Mouse (Mus musculus) embryonic facial prominence, embryonic 12.5 days (tissue): ENCODE measurements around the gene Unc79. TPM values are rescaled to one million over a fixed set of nuclear protein-coding genes. Genes with fewer than 3 reads are reported as not detected.

Source experiments
- ATAC-seq: fragments of 200-750 bp; cut with Nextera tagmentation; 2 replicates; pipeline ENCODE4 v1.8.0; 2017; ENCODE audit not compliant: insufficient number of reproducible peaks, insufficient read depth, low FRiP score, low TSS enrichment
- H3K27ac ChIP-seq: fragments of 300-500 bp; sonication (generic); 2 replicates; pipeline ENCODE4 v1.5.1; 2016; ENCODE audit warnings: mild to moderate bottlenecking
- H3K27me3 ChIP-seq: fragments of 300-500 bp; sonication (generic); 2 replicates; pipeline ENCODE4 v1.6.1; 2016; ENCODE audit warnings: mild to moderate bottlenecking, moderate library complexity
- H3K36me3 ChIP-seq: fragments of 300-500 bp; sonication (generic); 2 replicates; pipeline ENCODE4 v1.6.1; 2016; ENCODE audit warnings: mild to moderate bottlenecking
- H3K4me1 ChIP-seq: fragments of 300-500 bp; sonication (generic); 2 replicates; pipeline ENCODE4 v1.6.1; 2016
- H3K4me2 ChIP-seq: fragments of 300-500 bp; sonication (generic); replicated peaks from 2 replicates; pipeline ENCODE4 v1.6.1; 2016; ENCODE audit warnings: mild to moderate bottlenecking, moderate library complexity
- H3K4me3 ChIP-seq: fragments of 300-500 bp; sonication (generic); 2 replicates; pipeline ENCODE4 v1.5.1; 2016; ENCODE audit warnings: mild to moderate bottlenecking
- H3K9ac ChIP-seq: fragments of 300-500 bp; sonication (generic); 2 replicates; pipeline ENCODE4 v1.6.1; 2016; ENCODE audit warnings: mild to moderate bottlenecking, moderate library complexity
- H3K9me3 ChIP-seq: fragments of 300-500 bp; sonication (generic); 2 replicates; pipeline ENCODE4 v1.6.1; 2016; ENCODE audit warnings: mild to moderate bottlenecking, moderate library complexity
- WGBS: fragments of 180-500 bp; shearing (Covaris S2); methylation state at CpG from one replicate; pipeline ENCODE4 v1.1.7; 2016; 5-methylcytosine and 5-hydroxymethylcytosine counted together
- polyA plus RNA-seq: library from polyadenylated mRNA; unstranded; fragments of >200 nt; fragmentation: Nextera tagmentation; extraction: Ambion mirVana; gene quantifications from 2 replicates; pipeline ENCODE4 v1.2.1, GENCODE M21; 2016

The Unc79 gene
- polyA plus RNA-seq, 1 experiment from 2014 or later = 0.36 TPM

DNA sequence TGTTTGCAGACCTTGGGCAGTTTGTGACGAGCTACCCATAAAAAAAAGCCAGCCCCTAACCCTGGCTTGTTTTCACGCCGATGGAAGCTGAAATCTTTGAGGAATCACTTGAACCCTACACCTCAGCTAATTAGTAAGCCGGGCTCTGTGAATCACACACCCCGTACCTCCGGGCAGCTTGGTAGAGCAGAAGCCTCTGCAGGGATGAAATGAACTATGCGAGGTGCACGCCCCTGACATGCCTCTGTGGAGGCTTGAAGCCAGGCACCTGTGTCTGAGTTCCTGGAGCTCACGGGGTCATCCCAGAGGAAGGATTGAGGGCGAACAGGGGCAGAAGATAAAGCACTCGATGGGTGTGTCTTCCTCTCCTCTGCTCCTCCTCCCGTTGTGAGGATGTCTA, 220.2 kb downstream of the Unc79 start:
- H3K9ac ChIP-seq = no peak overlapping the region
- H3K9me3 ChIP-seq = no peaks in the 10 kb centered on the region
- ATAC-seq = no peak
- no peak overlapping the region for H3K4me3 ChIP-seq
- 77% methylated on average over 12 of the region's 12 CpGs for WGBS
- no peaks in the 10 kb centered on the region for H3K36me3 ChIP-seq
- H3K4me2 ChIP-seq = no peak overlapping the region
- H3K27ac ChIP-seq = no peak overlapping the region
- H3K4me1 ChIP-seq = peaks cover 3% of the 10 kb centered on the region; the same call in 1 of the 2 replicates
- H3K27me3 ChIP-seq = no peaks in the 10 kb centered on the region

DNA sequence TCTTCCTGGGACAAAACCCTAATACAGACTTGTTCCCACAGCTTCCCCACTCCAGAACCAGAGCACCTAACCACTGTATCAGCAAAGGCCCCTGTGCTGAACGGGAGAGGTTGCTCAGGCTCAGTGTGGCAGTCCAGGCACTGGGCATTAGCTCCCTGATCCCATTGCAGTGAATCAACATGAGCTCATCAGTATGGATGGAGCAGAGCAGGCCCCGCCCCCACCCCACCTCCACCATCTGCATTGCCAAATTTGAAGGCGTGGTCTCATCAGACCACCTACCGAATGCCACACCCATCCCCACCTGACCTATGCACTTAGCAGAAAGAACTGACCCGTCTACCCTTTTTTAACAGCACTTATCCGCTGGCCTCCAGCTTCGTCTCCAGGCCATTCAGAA, 234.4 kb downstream of the Unc79 start:
- H3K9ac ChIP-seq = no peak overlapping the region
- no peak overlapping the region for H3K4me2 ChIP-seq
- no peak overlapping the region for H3K27ac ChIP-seq
- no peak for ATAC-seq
- 9% methylated on average over 7 of the region's 7 CpGs for WGBS
- H3K4me1 ChIP-seq = no peaks in the 10 kb centered on the region
- H3K27me3 ChIP-seq = no peaks in the 10 kb centered on the region
- no peaks in the 10 kb centered on the region for H3K9me3 ChIP-seq
- no peaks in the 10 kb centered on the region for H3K36me3 ChIP-seq
- H3K4me3 ChIP-seq = no peak overlapping the region

- H3K27me3 ChIP-seq = no peaks in the 10 kb centered on the region
- no peak overlapping the region for H3K4me2 ChIP-seq
- WGBS = 86% methylated on average over 7 of the region's 7 CpGs
- H3K27ac ChIP-seq = no peak overlapping the region
- no peaks in the 10 kb centered on the region for H3K9me3 ChIP-seq
- H3K4me1 ChIP-seq = no peaks in the 10 kb centered on the region
- H3K36me3 ChIP-seq = no peaks in the 10 kb centered on the region
- H3K9ac ChIP-seq = no peak overlapping the region
- ATAC-seq = no peak
- no peak overlapping the region for H3K4me3 ChIP-seq
These were observed 238.4 kb downstream of the Unc79 start for GRCm38 (mm10) chr12:103187020-103187419.

DNA sequence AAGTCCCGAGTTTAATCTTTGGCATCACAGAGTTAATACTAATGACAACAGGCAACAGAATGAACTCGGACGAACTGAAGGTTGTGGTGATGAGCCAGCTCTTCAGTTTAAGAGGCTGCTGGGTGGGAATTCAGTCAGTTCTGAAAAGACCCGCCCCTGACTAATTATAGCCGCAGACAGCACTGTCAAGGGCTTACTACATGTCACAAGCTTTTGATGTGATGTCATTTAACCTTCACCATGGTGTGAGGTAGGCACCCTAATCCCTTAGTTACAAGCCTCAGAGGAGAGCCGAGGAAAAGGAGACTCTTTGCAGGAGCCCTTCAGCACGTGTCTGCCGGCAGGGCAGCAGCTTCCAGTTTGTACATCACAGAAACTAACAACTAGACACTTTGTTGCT, 239.6 kb downstream of the Unc79 start:
- Histone ChIP-seq H3K36me3 (no peaks in the 10 kb centered on the region), H3K4me2 (no peak overlapping the region), H3K27me3 (no peaks in the 10 kb centered on the region), H3K27ac (no peak overlapping the region), H3K4me3 (no peak overlapping the region), H3K9me3 (no peaks in the 10 kb centered on the region), H3K4me1 (no peaks in the 10 kb centered on the region), H3K9ac (no peak overlapping the region)
- 65% methylated on average over 8 of the region's 8 CpGs for WGBS
- ATAC-seq = no peak

GRCm38 (mm10) chr12:103189771-103190170, 241.1 kb downstream of the Unc79 start:
- Histone ChIP-seq H3K27ac (no peak overlapping the region), H3K4me1 (no peaks in the 10 kb centered on the region), H3K36me3 (no peaks in the 10 kb centered on the region), H3K4me3 (no peak overlapping the region), H3K9ac (no peak overlapping the region), H3K27me3 (no peaks in the 10 kb centered on the region), H3K9me3 (no peaks in the 10 kb centered on the region), H3K4me2 (no peak overlapping the region)
- no peak for ATAC-seq
- 85% methylated on average over 12 of the region's 12 CpGs for WGBS

- H3K27ac ChIP-seq = no peak overlapping the region
- no peak for ATAC-seq
- no peaks in the 10 kb centered on the region for H3K4me1 ChIP-seq
- no peak overlapping the region for H3K9ac ChIP-seq
- no peak overlapping the region for H3K4me3 ChIP-seq
- H3K27me3 ChIP-seq = no peaks in the 10 kb centered on the region
- 62% methylated on average over 5 of the region's 5 CpGs for WGBS
- H3K9me3 ChIP-seq = no peaks in the 10 kb centered on the region
- H3K4me2 ChIP-seq = no peak overlapping the region
- H3K36me3 ChIP-seq = no peaks in the 10 kb centered on the region
These were observed 244.3 kb downstream of the Unc79 start for GRCm38 (mm10) chr12:103192996-103193395.

DNA sequence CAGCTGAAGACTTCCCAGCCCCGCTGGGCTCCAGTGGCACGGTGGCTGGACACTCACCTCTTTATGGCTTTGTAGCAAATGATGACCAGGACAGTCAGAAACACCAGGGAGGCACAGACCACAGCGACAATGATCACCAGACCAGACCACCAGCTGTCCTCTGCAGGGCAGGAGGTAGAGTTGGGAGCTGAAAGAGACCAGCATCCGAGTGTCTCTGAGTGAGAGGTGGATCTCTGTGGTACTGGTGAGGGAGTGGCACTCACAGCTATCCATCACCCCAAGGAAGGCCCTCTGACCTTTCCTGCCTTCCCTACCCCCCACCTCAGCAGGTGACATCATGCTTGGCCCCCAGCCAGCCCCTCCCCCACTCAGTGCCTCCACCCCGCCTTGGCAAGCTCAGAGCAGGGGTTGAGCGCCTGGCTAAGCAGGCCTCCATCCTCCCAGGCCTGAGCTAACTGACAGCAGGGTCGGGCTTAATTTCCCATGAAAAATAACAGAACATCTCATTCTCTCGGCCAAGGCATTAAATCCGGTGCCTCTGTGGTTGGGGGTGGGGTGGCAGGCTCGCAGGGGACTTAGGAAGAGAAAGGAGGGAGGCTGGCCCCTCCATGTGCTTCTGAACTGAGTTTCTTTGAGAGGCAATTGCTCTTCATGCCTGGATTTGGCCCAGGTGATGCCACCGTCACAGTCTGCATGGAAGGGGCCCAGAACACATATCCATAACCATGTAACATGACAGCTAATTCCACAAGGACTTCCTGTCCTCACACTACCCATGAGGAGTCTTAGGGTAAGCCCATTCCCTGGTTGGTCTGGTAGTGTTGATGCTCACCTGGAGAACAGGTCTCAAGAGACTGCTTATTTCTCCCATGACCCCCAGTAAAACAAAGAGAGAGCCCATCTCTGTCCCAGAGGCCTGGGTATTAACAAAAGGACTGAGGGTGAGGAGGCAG, 254.2 kb downstream of the Unc79 start:
- no peaks in the 10 kb centered on the region for H3K9me3 ChIP-seq
- no peaks in the 10 kb centered on the region for H3K36me3 ChIP-seq
- peaks cover 12% of the 10 kb centered on the region for H3K4me1 ChIP-seq
- H3K27ac ChIP-seq = no peak overlapping the region
- no peak overlapping the region for H3K9ac ChIP-seq
- no peak overlapping the region for H3K4me3 ChIP-seq
- H3K27me3 ChIP-seq = no peaks in the 10 kb centered on the region
- no peak overlapping the region for H3K4me2 ChIP-seq
- 29% methylated on average over 11 of the region's 11 CpGs for WGBS
- peak; percentile 42; the same call in 1 of the 2 replicates for ATAC-seq

GRCm38 (mm10) chr12:103205561-103205960, 256.9 kb downstream of the Unc79 start:
- H3K9me3 ChIP-seq = no peaks in the 10 kb centered on the region
- no peaks in the 10 kb centered on the region for H3K27me3 ChIP-seq
- peaks cover 12% of the 10 kb centered on the region for H3K4me1 ChIP-seq
- no peak overlapping the region for H3K4me3 ChIP-seq
- H3K36me3 ChIP-seq = no peaks in the 10 kb centered on the region
- H3K27ac ChIP-seq = no peak overlapping the region
- WGBS = 72% methylated on average over 7 of the region's 7 CpGs
- no peak overlapping the region for H3K4me2 ChIP-seq
- H3K9ac ChIP-seq = no peak overlapping the region
- ATAC-seq = no peak

DNA sequence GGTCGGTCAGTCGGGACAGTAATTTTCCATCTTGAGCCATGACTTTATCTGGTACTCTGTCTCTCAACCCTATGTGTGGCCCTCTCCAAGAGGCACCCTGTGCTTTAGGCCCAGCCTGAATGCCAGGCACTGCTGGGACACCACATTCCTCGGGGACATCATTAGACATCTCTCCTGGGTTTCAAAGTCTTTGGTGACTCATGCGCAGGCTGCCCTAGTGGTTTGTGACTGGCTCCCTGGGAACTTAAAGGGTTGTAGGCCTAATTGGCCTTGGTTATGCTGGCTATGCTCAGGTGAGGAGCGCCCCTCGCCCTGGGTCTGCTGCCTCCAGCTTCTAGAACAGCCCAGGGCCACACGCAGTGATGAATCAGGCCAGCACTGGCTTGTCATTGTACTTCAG, 260.9 kb downstream of the Unc79 start:
- no peak for ATAC-seq
- Histone ChIP-seq H3K27ac (no peak overlapping the region), H3K4me3 (no peak overlapping the region), H3K9ac (no peak overlapping the region), H3K4me2 (no peak overlapping the region), H3K9me3 (no peaks in the 10 kb centered on the region), H3K4me1 (no peaks in the 10 kb centered on the region), H3K36me3 (no peaks in the 10 kb centered on the region), H3K27me3 (0 out of 2 replicates have a peak, but pooled peaks cover 3% of the 10 kb centered on the region)
- WGBS = 89% methylated on average over 7 of the region's 7 CpGs

DNA sequence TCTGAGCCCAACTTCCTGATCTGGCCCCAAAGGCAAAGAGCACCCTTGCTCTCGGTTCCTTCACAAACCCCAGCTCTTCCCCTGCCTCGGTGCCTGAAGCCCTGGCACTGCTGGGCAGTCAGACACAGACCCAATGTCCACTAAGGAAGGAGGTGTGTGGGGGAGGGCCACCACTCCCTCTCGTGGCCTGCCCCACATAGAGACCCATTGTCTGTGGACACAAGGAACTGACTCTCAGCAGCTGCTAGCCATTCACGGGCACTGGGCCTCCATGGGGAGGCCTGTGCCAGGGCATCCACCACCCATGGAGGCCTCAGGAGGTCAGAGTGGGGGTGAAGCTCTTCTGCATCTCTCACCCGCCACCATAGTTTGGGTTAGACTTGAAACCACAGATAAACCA, 262.4 kb downstream of the Unc79 start:
- no peaks in the 10 kb centered on the region for H3K36me3 ChIP-seq
- ATAC-seq = no peak
- no peaks in the 10 kb centered on the region for H3K9me3 ChIP-seq
- H3K9ac ChIP-seq = no peak overlapping the region
- no peak overlapping the region for H3K4me2 ChIP-seq
- H3K4me3 ChIP-seq = no peak overlapping the region
- no peak overlapping the region for H3K27ac ChIP-seq
- WGBS = 51% methylated on average over 5 of the region's 5 CpGs
- no peaks in the 10 kb centered on the region for H3K4me1 ChIP-seq
- 0 out of 2 replicates have a peak, but pooled peaks cover 3% of the 10 kb centered on the region for H3K27me3 ChIP-seq

- 0 out of 2 replicates have a peak, but pooled peaks cover 3% of the 10 kb centered on the region for H3K27me3 ChIP-seq
- no peak for ATAC-seq
- H3K27ac ChIP-seq = no peak overlapping the region
- no peak overlapping the region for H3K9ac ChIP-seq
- 93% methylated on average over 2 of the region's 2 CpGs for WGBS
- H3K4me1 ChIP-seq = peaks cover 10% of the 10 kb centered on the region; the same call in 1 of the 2 replicates
- H3K9me3 ChIP-seq = no peaks in the 10 kb centered on the region
- H3K4me2 ChIP-seq = no peak overlapping the region
- no peaks in the 10 kb centered on the region for H3K36me3 ChIP-seq
- no peak overlapping the region for H3K4me3 ChIP-seq
These were observed 264.9 kb downstream of the Unc79 start for GRCm38 (mm10) chr12:103213591-103213990.

DNA sequence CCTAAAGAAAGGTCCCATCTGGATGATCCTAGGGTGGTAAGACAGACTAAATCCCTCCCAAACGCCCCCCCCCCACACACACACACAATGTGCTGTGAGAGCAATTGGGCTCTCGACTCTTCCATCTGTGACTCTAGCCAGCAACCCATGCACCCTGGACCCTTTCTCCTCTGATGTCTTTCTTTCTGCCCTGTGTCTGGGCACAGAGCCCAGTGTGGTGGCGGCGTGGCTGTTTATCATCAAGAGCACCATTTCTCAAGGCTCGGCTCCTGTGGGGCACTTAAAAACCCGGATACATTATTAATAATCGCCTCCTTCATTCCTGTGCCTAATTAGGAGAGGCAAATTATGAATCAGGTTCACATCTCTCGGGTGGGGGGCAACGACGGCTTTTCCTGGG, 265.6 kb downstream of the Unc79 start:
- ATAC-seq = no peak
- H3K9me3 ChIP-seq = no peaks in the 10 kb centered on the region
- no peak overlapping the region for H3K27ac ChIP-seq
- peaks cover 10% of the 10 kb centered on the region; the same call in 1 of the 2 replicates for H3K4me1 ChIP-seq
- H3K27me3 ChIP-seq = 0 out of 2 replicates have a peak, but pooled peaks cover 3% of the 10 kb centered on the region
- H3K4me3 ChIP-seq = no peak overlapping the region
- WGBS = 67% methylated on average over 10 of the region's 10 CpGs
- H3K4me2 ChIP-seq = no peak overlapping the region
- H3K36me3 ChIP-seq = no peaks in the 10 kb centered on the region
- no peak overlapping the region for H3K9ac ChIP-seq
